Mouse (Mus musculus) hindbrain, embryonic 15.5 days (tissue): ENCODE results near the gene Fancg. TPM values are rescaled to one million over a fixed set of nuclear protein-coding genes. Genes with fewer than 3 reads are reported as not detected.

Experiments used
- ATAC-seq: fragments of 200-750 bp; cut with Nextera tagmentation; 2 replicates; pipeline ENCODE4 v1.8.0; 2017; ENCODE audit warnings: low read depth, moderate number of reproducible peaks, moderate TSS enrichment; ENCODE audit not compliant: low FRiP score
- H3K27ac ChIP-seq: fragments of 300-500 bp; sonication (generic); replicated peaks from 2 replicates; pipeline ENCODE4 v1.5.1; 2015; ENCODE audit warnings: mild to moderate bottlenecking, inconsistent platforms
- H3K27me3 ChIP-seq: fragments of 300-500 bp; sonication (generic); 2 replicates; pipeline ENCODE4 v1.6.1; 2015; ENCODE audit warnings: control low read depth, inconsistent platforms
- H3K36me3 ChIP-seq: fragments of 300-500 bp; sonication (generic); 2 replicates; pipeline ENCODE4 v1.6.1; 2015; ENCODE audit warnings: control low read depth, inconsistent platforms
- H3K4me1 ChIP-seq: fragments of 300-500 bp; sonication (generic); replicated peaks from 2 replicates; pipeline ENCODE4 v1.6.1; 2015; ENCODE audit warnings: control low read depth, inconsistent platforms
- H3K4me2 ChIP-seq: fragments of 300-500 bp; sonication (generic); 2 replicates; pipeline ENCODE4 v1.6.1; 2015; ENCODE audit warnings: moderate library complexity, mild to moderate bottlenecking, inconsistent platforms
- H3K4me3 ChIP-seq: fragments of 300-500 bp; sonication (generic); 2 replicates; pipeline ENCODE4 v1.5.1; 2015; ENCODE audit warnings: mild to moderate bottlenecking, inconsistent platforms
- H3K9ac ChIP-seq: fragments of 300-500 bp; sonication (generic); 2 replicates; pipeline ENCODE4 v1.6.1; 2015; ENCODE audit warnings: inconsistent platforms
- H3K9me3 ChIP-seq: fragments of 300-500 bp; sonication (generic); 2 replicates; pipeline ENCODE4 v1.6.1; 2016; ENCODE audit warnings: control low read depth, inconsistent platforms
- WGBS: fragments of 180-500 bp; shearing (Covaris S2); methylation state at CpG from one replicate; pipeline ENCODE4 v1.1.7; 2015; 5-methylcytosine and 5-hydroxymethylcytosine counted together
- polyA plus RNA-seq: library from polyadenylated mRNA; unstranded; fragments of >200 nt; fragmentation: Nextera tagmentation; extraction: Ambion mirVana; gene quantifications from 2 replicates; pipeline ENCODE4 v1.2.1, GENCODE M21; 2015

Fancg gene
- polyA plus RNA-seq, 1 experiment from 2014 or later = 25.4 TPM

DNA sequence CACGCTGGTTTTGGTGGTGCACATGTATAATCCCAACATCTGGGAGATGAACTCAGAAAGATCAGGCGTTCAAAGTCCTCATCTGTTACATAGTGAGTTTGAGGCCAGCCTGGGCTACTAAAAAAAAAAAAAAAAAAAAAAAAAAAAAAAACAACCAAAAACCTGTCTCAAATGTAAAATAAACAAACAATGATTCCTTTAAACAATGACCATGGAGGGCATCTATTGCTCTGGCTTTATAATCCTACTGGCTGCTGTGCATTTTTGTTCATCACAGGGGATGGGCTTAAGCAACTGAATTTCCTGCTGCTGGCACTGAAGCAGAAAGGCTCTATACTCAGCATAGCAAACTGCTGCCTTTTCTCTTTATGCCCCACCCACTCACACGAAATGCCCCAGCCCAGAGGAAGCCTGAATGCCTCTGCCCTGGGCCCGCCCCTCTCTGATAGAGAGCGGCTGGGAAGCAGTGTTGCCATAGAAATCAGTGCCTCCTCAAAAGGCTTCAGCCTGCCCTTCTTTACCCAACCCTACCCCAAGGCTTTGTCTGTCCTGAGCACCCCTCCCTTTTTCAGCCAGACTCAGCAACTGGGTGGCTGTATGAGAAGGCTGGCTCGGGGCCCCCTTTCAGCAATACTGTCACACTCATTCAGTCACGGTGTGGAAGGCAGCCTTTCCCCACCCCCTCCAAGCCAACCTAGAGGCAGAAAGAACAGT is 33.5 kb upstream of the Fancg start:
- ATAC-seq = peak; percentile 59
- H3K27me3 ChIP-seq = no peaks in the 10 kb centered on the region
- peak overlapping the region; percentile 83 for H3K27ac ChIP-seq
- H3K4me2 ChIP-seq = peak overlapping the region; percentile 93
- no peaks in the 10 kb centered on the region for H3K9me3 ChIP-seq
- H3K4me3 ChIP-seq = peak overlapping the region; percentile 73
- H3K9ac ChIP-seq = 0 out of 2 replicates have a peak overlapping the region, but pooled peaks have one; percentile 12
- no peaks in the 10 kb centered on the region for H3K36me3 ChIP-seq
- peaks cover 46% of the 10 kb centered on the region for H3K4me1 ChIP-seq
- 7% methylated on average over 7 of the region's 7 CpGs for WGBS

DNA sequence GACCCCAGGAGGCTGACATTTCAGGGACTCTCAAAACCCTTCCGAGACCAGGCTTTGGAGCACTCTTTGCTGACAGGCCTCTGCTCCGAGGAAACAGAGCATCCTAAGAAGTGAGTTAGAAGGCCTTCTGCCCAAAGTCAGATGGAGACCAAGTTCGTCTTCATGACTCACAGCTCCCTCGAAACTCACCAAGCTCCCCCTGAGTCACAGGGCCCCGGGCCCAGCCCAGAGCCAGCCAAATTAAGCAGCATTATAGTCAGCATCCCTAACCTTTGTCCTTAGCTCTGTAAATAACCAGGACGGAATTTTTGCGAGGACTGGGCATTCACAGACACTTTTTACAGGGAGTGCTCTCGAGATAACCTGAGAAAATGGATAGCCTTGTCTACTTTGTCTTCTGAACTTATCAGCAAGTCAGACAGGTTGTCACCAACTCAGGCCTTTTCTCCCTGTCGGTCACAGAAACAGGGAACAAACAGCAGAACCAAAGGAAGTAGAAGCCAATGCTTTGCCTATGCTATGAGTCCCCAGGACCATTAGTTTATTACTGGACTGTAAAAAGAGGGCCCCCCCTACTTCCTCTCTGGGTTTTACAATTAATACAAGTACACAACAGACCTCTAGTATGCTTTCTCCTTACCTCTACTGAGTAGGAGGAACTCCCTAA is 30.7 kb upstream of the Fancg start:
- H3K9me3 ChIP-seq = no peaks in the 10 kb centered on the region
- no peak overlapping the region for H3K4me3 ChIP-seq
- H3K4me2 ChIP-seq = no peak overlapping the region
- WGBS = 70% methylated on average over 9 of the region's 9 CpGs
- H3K36me3 ChIP-seq = peaks cover 4% of the 10 kb centered on the region; the same call in 1 of the 2 replicates
- no peak overlapping the region for H3K9ac ChIP-seq
- ATAC-seq = no peak
- H3K27me3 ChIP-seq = no peaks in the 10 kb centered on the region
- H3K4me1 ChIP-seq = peaks cover 57% of the 10 kb centered on the region
- 0 out of 2 replicates have a peak overlapping the region, but pooled peaks have one; percentile 22 for H3K27ac ChIP-seq

DNA sequence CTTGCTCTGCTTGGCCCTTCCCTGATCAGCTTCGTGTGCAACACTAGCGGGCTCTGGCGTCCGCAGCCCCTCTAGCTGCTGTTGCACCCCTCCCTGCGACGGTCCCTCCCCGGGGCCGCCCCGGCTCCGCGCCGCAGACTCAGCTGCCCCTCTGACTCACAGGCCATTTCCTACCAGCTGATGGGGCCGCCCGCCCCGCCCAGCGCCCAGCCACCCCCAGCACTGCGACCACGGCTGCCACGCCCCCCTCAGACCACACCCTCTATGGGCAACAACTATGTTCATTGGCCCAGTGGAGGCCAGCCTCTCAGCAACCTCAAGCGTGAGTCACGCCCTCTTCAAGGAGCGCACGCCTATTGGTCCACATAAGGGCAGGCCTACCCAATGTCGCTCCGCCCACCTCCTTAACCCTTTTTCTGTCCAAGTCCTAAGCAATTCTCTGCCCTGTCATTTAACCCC is 29.8 kb upstream of the Fancg start:
- H3K9me3 ChIP-seq = no peaks in the 10 kb centered on the region
- peak overlapping the region; percentile 82 for H3K4me2 ChIP-seq
- H3K4me3 ChIP-seq = peak overlapping the region; percentile 94
- peaks cover 54% of the 10 kb centered on the region for H3K4me1 ChIP-seq
- H3K27me3 ChIP-seq = no peaks in the 10 kb centered on the region
- 2% methylated on average over 23 of the region's 25 CpGs for WGBS
- peak overlapping the region; percentile 82 for H3K27ac ChIP-seq
- peak overlapping the region; percentile 82 for H3K9ac ChIP-seq
- peak; percentile 96 for ATAC-seq
- peaks cover 12% of the 10 kb centered on the region for H3K36me3 ChIP-seq

DNA sequence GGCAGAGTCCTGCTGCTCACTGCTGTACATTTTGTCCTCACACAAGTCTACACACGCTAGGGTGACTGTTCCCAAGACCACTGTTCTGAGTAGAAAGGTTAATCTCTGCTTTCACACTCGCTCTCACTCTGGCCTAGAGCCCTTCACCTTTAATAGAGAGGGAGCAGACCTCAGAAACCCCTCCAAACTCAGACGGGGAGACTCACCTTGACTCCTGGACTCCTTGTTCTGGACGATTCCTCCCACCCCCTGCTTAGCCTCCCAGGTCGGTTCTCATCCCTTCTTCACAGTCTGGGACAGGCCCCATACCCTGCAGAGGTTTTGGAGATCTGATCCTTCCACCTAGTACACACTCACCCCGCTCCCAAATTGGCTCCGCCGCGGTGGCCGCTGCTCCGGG is 29.3 kb upstream of the Fancg start:
- ATAC-seq = no peak
- peak overlapping the region; percentile 82 for H3K4me2 ChIP-seq
- H3K36me3 ChIP-seq = peaks cover 17% of the 10 kb centered on the region
- H3K27me3 ChIP-seq = no peaks in the 10 kb centered on the region
- H3K4me1 ChIP-seq = peaks cover 49% of the 10 kb centered on the region
- WGBS = 3% methylated on average over 11 of the region's 11 CpGs
- H3K9me3 ChIP-seq = no peaks in the 10 kb centered on the region
- peak overlapping the region; percentile 82 for H3K9ac ChIP-seq
- H3K27ac ChIP-seq = peak overlapping the region; percentile 82
- H3K4me3 ChIP-seq = peak overlapping the region; percentile 94

DNA sequence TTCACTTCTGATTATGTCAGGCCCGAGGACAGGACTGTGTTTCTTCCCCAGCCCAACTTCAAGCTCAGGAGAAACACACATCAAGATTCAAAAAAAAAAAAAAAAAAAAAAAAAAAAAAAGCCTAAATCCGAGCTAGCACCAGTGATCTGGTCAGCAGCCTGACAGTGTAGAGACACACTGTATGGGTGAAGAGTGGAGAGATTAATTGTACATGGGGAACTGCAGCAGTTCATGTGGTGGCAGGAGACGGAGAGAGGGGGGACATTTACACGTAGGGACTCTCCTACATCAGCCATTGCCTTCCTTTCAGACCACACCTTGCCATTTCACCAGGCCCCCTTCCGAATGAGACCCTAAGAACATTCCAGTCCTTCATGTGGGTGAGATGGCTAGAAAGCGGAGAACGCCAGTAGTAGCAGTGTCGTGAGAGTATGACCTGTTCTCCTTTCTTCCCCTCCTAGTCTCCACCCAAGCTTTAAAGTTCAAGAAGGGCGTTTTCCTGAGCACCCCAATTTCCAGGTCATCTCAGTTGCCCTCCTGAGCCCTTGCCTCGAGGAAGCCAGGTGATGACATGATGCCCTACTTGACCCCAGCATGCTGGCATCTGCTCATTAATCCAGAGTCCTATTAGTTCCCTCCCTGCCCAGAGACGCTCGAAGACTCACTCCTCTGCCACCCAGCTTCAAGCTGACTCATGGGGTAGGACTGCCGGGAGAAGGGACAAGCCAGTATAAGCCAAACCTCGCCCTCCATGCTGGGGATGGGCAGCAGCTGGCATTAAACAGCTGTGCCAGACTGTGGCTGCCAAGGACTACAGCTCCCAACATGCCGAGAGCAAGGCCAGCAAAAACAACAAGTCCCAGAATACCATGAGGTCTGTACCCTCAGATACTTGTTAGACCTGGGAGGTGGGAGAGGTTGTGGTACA is 28.5 kb upstream of the Fancg start:
- Histone ChIP-seq H3K27me3 (no peaks in the 10 kb centered on the region), H3K9me3 (no peaks in the 10 kb centered on the region), H3K4me1 (peaks cover 41% of the 10 kb centered on the region), H3K4me3 (peak overlapping the region; percentile 94), H3K36me3 (peaks cover 25% of the 10 kb centered on the region), H3K4me2 (peak overlapping the region; percentile 82), H3K27ac (peak overlapping the region; percentile 82; the same call in 1 of the 2 replicates), H3K9ac (peak overlapping the region; percentile 82)
- 55% methylated on average over 15 of the region's 15 CpGs for WGBS
- no peak for ATAC-seq

DNA sequence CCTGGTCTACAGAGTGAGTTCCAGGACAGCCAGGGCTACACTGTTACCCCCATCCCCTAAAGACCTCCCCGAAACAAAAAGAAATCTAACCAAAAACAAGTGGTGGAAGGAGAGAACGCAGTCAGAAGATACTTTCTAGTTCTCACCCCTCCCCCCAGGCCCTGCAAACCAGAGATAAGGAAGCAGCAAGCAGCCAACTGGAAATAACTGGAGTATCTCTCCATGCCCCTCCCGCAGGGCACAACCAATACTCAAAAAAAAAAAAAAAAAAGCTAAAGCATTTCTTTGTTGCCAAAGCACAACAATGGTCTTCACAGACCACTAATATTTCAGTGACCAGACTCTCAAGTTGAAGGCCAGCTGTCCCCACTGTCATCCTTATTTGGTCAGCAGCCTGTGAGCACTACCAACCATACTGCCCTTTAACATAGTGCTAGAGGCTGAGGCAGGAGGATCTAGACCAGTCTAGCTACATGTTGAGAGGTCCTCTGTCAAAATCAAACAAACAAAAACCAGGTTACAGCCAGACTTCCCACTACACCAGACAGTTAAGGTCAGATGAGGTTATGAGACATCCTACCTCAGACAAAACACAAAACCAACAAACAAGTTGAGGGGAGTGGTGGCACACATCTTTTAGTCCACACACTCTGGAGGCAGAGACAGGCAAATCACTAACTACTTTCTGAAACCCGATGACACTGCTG is 27.7 kb upstream of the Fancg start:
- H3K9me3 ChIP-seq = no peaks in the 10 kb centered on the region
- H3K9ac ChIP-seq = no peak overlapping the region
- H3K4me1 ChIP-seq = peaks cover 33% of the 10 kb centered on the region
- H3K4me2 ChIP-seq = peak overlapping the region; percentile 82
- H3K4me3 ChIP-seq = no peak overlapping the region
- no peak overlapping the region for H3K27ac ChIP-seq
- no peaks in the 10 kb centered on the region for H3K27me3 ChIP-seq
- WGBS = 70% methylated on average over 4 of the region's 4 CpGs
- peaks cover 33% of the 10 kb centered on the region for H3K36me3 ChIP-seq
- no peak for ATAC-seq

DNA sequence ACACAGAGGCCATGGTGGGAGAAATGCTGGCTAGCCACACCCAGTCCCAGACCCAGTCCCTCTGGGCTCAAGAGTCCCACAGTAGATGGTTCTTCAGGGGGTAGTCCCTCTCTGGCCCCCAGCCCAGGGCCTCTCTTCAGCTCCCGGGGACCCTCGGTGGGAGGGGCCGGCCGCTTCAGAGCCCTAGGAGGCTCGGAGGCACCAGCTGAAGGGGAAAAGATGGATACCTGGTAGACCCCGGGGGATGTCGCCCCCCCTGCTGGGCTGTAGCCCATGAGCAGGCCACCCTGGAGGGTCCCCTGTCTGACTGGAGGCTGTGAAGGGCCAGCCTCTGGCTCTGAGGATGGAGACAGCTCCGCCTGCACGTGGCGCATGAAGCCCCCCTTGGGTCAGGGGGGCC is 26.1 kb upstream of the Fancg start:
- Histone ChIP-seq H3K9me3 (no peaks in the 10 kb centered on the region), H3K4me1 (peaks cover 44% of the 10 kb centered on the region), H3K27me3 (no peaks in the 10 kb centered on the region), H3K9ac (no peak overlapping the region), H3K36me3 (peaks cover 33% of the 10 kb centered on the region), H3K4me3 (no peak overlapping the region), H3K4me2 (no peak overlapping the region), H3K27ac (no peak overlapping the region)
- ATAC-seq = no peak
- 87% methylated on average over 10 of the region's 10 CpGs for WGBS

DNA sequence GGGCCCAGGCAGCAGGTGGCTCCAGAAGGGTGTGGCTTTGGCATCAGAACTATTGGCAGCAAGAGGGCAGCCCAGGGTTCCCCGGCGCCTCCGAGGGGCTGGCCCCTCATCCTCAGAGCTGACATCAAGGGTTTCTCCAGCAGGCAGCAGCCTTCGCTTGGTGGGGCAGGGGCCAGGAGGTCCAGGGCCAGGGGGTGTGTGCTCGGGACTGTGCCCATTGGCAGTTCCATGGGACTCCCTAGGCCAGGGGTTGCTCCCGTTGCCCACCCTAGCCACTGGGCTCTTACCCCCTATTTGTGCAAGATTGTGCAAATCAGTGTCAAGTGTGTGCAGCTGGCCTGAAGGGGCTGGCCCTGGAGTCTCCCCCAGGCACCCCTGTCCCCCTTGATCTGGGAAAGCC is 25.5 kb upstream of the Fancg start:
- Histone ChIP-seq H3K4me3 (no peak overlapping the region), H3K4me1 (peaks cover 43% of the 10 kb centered on the region), H3K27me3 (no peaks in the 10 kb centered on the region), H3K4me2 (no peak overlapping the region), H3K36me3 (peaks cover 33% of the 10 kb centered on the region), H3K27ac (no peak overlapping the region), H3K9ac (no peak overlapping the region), H3K9me3 (no peaks in the 10 kb centered on the region)
- no peak for ATAC-seq
- WGBS = 92% methylated on average over 6 of the region's 6 CpGs

DNA sequence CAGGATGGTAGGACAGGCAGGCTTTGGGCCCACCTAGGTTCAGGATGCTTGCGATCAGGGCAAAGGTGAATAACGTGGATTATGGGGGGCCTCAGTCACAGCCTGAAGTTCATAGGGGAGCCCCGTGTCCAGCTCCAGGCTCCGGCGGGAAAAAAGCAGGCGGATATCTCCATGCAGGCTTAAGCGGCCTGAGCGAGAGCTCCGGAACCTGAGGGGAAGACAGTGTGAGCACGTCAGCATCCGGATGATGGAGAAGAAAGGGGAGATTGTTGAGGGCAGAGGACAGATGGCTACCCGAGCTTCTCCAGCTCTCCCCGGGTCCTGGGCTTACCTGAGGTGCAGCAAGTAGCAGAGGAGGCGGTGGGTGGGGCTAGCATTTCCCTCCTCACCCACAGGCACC is 23.2 kb upstream of the Fancg start:
- WGBS = 85% methylated on average over 14 of the region's 14 CpGs
- Histone ChIP-seq H3K4me3 (no peak overlapping the region), H3K4me1 (peaks cover 39% of the 10 kb centered on the region), H3K9ac (no peak overlapping the region), H3K4me2 (no peak overlapping the region), H3K27ac (no peak overlapping the region), H3K9me3 (no peaks in the 10 kb centered on the region), H3K27me3 (no peaks in the 10 kb centered on the region), H3K36me3 (peaks cover 38% of the 10 kb centered on the region)
- no peak for ATAC-seq

DNA sequence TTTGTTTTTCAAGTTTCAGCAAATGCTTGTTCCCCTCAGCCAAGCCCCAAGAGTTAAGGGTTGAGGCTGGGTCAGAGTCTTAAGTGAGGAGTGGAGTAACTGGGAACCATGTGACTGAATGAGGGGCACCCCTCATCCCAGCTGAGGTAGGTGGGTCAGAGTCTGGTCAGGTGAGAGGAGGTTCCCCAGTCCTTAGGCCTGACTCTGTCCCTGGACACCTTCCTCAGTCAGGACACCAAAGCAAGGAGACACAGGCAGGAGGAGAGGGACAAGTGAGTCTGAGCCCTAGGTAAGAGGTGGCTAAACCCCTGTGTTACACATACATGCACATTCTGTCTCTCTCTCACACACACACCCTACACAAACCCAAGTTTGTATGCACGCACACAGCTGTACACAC is 22.2 kb upstream of the Fancg start:
- ATAC-seq = no peak
- no peak overlapping the region for H3K4me3 ChIP-seq
- H3K4me2 ChIP-seq = no peak overlapping the region
- H3K4me1 ChIP-seq = peaks cover 29% of the 10 kb centered on the region
- H3K9me3 ChIP-seq = no peaks in the 10 kb centered on the region
- no peak overlapping the region for H3K9ac ChIP-seq
- 100% methylated on average over 1 of the region's 1 CpGs for WGBS
- no peaks in the 10 kb centered on the region for H3K27me3 ChIP-seq
- H3K27ac ChIP-seq = peak overlapping the region; percentile 84; the same call in 1 of the 2 replicates
- peaks cover 44% of the 10 kb centered on the region for H3K36me3 ChIP-seq

DNA sequence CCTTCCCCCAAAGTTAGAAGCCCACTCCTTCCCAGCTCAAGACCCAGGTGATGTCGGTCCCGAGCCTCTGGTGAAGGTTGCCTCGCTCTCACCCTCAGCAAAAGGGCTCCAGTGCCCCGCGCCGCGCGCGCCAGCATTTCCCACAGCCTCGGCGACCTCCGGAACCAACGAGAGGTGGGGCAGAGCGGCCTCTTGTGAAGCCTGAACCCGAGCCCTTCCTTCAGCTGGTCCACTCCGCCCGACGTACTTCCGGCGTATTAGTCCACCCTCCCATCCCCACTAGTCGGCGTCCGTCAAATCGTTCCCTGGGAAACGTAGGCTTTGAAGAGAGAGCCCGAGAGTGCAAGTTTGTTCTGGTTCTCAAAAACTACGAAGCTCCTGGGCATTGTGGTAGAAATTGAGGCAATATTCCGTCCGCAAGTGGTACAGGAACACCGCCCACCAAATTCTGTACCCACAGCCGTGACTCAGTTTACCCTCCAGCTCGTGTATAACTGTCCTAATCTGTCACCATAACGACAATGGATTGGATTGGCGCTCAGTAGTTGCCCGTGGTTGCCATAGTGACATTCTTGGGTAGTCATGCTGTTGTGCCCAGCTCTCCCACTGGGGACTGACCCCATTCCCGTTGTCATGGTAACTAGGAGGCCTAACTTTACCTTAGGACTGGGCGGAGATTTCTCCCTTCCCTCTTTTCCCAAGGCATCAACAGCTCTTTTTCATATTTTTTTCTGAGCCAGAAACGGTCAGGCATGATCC is 21.1 kb upstream of the Fancg start, which contains the start of gene Stoml2:
Gene Stoml2, minus strand, starts transcription at position 474 of the 759 bp plus-strand sequence.
- Histone ChIP-seq H3K27me3 (no peaks in the 10 kb centered on the region), H3K9me3 (no peaks in the 10 kb centered on the region), H3K36me3 (peaks cover 49% of the 10 kb centered on the region), H3K9ac (peak within 1 kb of the TSS; percentile 92), H3K4me3 (peak within 1 kb of the TSS; percentile 83), H3K4me2 (peak within 1 kb of the TSS; percentile 71), H3K27ac (peak within 1 kb of the TSS; percentile 84), H3K4me1 (peaks cover 24% of the 10 kb centered on the region)
- peak; percentile 96 for ATAC-seq
- WGBS = under 1% methylated on average over 38 of the region's 38 CpGs
